Comparison of ENCODE assay signal across 10 mouse cellular contexts in the genomic region with DNA sequence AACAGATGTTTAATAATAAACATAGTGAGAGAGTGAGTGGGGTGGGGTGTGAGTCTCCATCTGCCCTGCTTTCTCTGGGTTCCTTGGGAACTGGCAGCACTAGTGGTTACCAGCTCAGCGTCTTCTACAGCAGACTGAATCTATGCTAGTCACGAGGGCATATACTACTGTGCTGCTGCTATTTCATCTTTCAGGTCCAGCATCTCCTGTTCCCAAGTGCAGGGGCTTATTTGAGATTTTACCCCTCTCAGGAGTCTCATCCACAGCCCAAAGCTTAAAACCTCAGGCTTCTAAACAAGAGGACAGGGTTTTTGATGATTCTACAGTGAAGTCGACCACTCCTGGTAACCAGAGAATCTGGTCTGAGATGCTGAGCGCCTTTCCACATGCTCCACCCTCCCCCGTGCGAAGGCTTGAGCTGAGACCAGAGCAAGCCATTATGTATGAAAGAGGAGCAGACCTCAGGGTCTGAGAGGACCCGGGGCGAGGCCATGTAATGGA. TPM values are rescaled to one million over a fixed set of nuclear protein-coding genes. Genes with fewer than 3 reads are reported as not detected.
DNase-seq lines count a peak whose midpoint lies in the region; ATAC-seq and TF ChIP-seq lines count a peak whose summit lies in the region.
"Had no signal": no experiment of that assay in that cellular context is flagged by ENCODE, and none has a peak within 500 bp of the region (broad histone marks: within the 10 kb centered on the region; RNA-seq: fewer than 3 reads in every experiment).

No protein-coding gene starts in this region.

- peak overlapping the region; percentile 72 for H3K9ac ChIP-seq in hindbrain, postnatal 0 days (replicated peaks; ENCODE audit: low read length)
- H3K9ac ChIP-seq in midbrain, embryonic 14.5 days (replicated peaks; ENCODE audit: low read length), result peak overlapping the region; percentile 82

- ATAC-seq in hindbrain, postnatal 0 days, result no peak
- ATAC-seq in midbrain, embryonic 14.5 days (ENCODE audit: low FRiP score, low TSS enrichment), result no peak

- H3K27ac ChIP-seq in embryonic facial prominence, embryonic 10.5 days (replicated peaks), result no peak overlapping the region
- peak overlapping the region; percentile 86; the same call in 1 of the 2 replicates for H3K27ac ChIP-seq in hindbrain, postnatal 0 days
- peak overlapping the region; percentile 93 for H3K27ac ChIP-seq in midbrain, embryonic 14.5 days (replicated peaks; ENCODE audit: low read depth, low read length)

- H3K4me2 ChIP-seq in hindbrain, postnatal 0 days (ENCODE audit: low read depth, low read length), result peak overlapping the region; percentile 78
- peak overlapping the region; percentile 77 for H3K4me2 ChIP-seq in midbrain, embryonic 14.5 days (ENCODE audit: low read length)

- DNase-seq in Muller cell, postnatal 12 days (ENCODE audit: inconsistent ontology term), result peak; percentile 64
- peak; percentile 12 for DNase-seq in embryonic facial prominence, embryonic 10.5 days (ENCODE audit: low spot score)
- peak; percentile 48 for DNase-seq in hindbrain, postnatal 0 days (ENCODE audit: low spot score)
- peak; percentile 60 for DNase-seq in midbrain, embryonic 14.5 days
- no peak for DNase-seq in spleen, postnatal 10 days (ENCODE audit: low spot score in 2 of 2)
- DNase-seq in B cell, adult 2 months, result no peak
- DNase-seq in thymus, postnatal 36 days, result no peak
- no peak for DNase-seq in gastrocnemius, postnatal 14 days

- H3K27me3 ChIP-seq in embryonic facial prominence, embryonic 10.5 days (replicated peaks; ENCODE audit: low read depth, poor library complexity, severe bottlenecking), result peaks cover 46% of the 10 kb centered on the region
- H3K27me3 ChIP-seq in hindbrain, postnatal 0 days (ENCODE audit: insufficient read depth, low read length), result no peaks in the 10 kb centered on the region
- peaks cover 5% of the 10 kb centered on the region; the same call in 1 of the 2 replicates for H3K27me3 ChIP-seq in midbrain, embryonic 14.5 days (ENCODE audit: control insufficient read depth, insufficient read depth, low read length)

- no peaks in the 10 kb centered on the region for H3K9me3 ChIP-seq in embryonic facial prominence, embryonic 10.5 days
- no peaks in the 10 kb centered on the region for H3K9me3 ChIP-seq in hindbrain, postnatal 0 days (ENCODE audit: low read length)
- no peaks in the 10 kb centered on the region for H3K9me3 ChIP-seq in midbrain, embryonic 14.5 days (ENCODE audit: control insufficient read depth, low read length)

- H3K4me1 ChIP-seq in embryonic facial prominence, embryonic 10.5 days, result peaks cover 19% of the 10 kb centered on the region
- H3K4me1 ChIP-seq in hindbrain, postnatal 0 days (ENCODE audit: insufficient read depth, low read length), result no peaks in the 10 kb centered on the region
- H3K4me1 ChIP-seq in midbrain, embryonic 14.5 days (ENCODE audit: control insufficient read depth, insufficient read depth, low read length), result 0 out of 2 replicates have a peak, but pooled peaks cover 3% of the 10 kb centered on the region

- WGBS in embryonic facial prominence, embryonic 10.5 days, result 8% methylated on average over 8 of the region's 8 CpGs
- 8% methylated on average over 8 of the region's 8 CpGs for WGBS in hindbrain, postnatal 0 days
- 5% methylated on average over 8 of the region's 8 CpGs for WGBS in midbrain, embryonic 14.5 days

- no peak for TF ChIP-seq CTCF in hindbrain, postnatal 0 days (IDR thresholded peaks at IDR 0.05; ENCODE audit: low read depth)

- intact Hi-C loops in gastrocnemius, postnatal 14 days (cut with DNase I; ENCODE audit: low total_unique reads), result no loop called here

- H3K4me3 ChIP-seq in embryonic facial prominence, embryonic 10.5 days, result peak overlapping the region; percentile 72
- H3K4me3 ChIP-seq in hindbrain, postnatal 0 days (ENCODE audit: low read length), result peak overlapping the region; percentile 81
- H3K4me3 ChIP-seq in midbrain, embryonic 14.5 days (replicated peaks; ENCODE audit: low read depth, low read length), result peak overlapping the region; percentile 75

- H3K36me3 ChIP-seq in embryonic facial prominence, embryonic 10.5 days (replicated peaks), result no peaks in the 10 kb centered on the region
- H3K36me3 ChIP-seq in hindbrain, postnatal 0 days (ENCODE audit: insufficient read depth, low read length), result no peaks in the 10 kb centered on the region
- no peaks in the 10 kb centered on the region for H3K36me3 ChIP-seq in midbrain, embryonic 14.5 days (ENCODE audit: control insufficient read depth, insufficient read depth, low read length)

RNA-seq across cellular contexts. Expression of a gene that starts 2.2 kb away (rescaled TPM):
- polyA plus RNA-seq in embryonic facial prominence, embryonic 10.5 days (2016; fragmentation: Nextera tagmentation; extraction: Ambion mirVana), result 4.3 TPM in 2 replicates
- 55.7 and 56.8 TPM in 2 replicates for total RNA-seq in hindbrain, postnatal 0 days (2014; rRNA removed)
- polyA plus RNA-seq in hindbrain, postnatal 0 days (2015; fragmentation: Nextera tagmentation; extraction: Ambion mirVana), result 67.7 and 68.0 TPM in 2 replicates
- 52.0 and 55.7 TPM in 2 replicates for polyA plus RNA-seq in midbrain, embryonic 14.5 days (2014; fragmentation: Nextera tagmentation; extraction: Ambion mirVana)
- total RNA-seq in gastrocnemius, postnatal 14 days (2021), result under 1 TPM; 0.09 to 0.57 TPM
- total RNA-seq: hematopoietic stem cell, adult 5-6 weeks had no signal
- polyA plus RNA-seq: spleen, adult 2 months had no signal

Comparison
In these comparisons a context has a peak if more than half of its experiments do, and no peak if none do; other contexts are left out.
1. DNase-seq: peak in Muller cell, postnatal 12 days (single experiment), embryonic facial prominence, embryonic 10.5 days (single experiment), hindbrain, postnatal 0 days (single experiment) and midbrain, embryonic 14.5 days (single experiment); none in spleen, postnatal 10 days (0 of 2), B cell, adult 2 months (0 of 2), thymus, postnatal 36 days (0 of 2) and gastrocnemius, postnatal 14 days (single experiment).
2. Peak in every context shown above with its lines, with median percentiles within 50 percentile points of each other: H3K4me3 ChIP-seq.